In genomic region chr2:152947098-152947497, GRCm38 (mm10) we compare ENCODE assay signal across 19 mouse cellular contexts. TPM values are rescaled to one million over a fixed set of nuclear protein-coding genes. Genes with fewer than 3 reads are reported as not detected.
A peak's percentile ranks its signal among the peaks of the same experiment; 100 is the strongest.
DNase-seq lines count a peak whose midpoint lies in the region; ATAC-seq and TF ChIP-seq lines count a peak whose summit lies in the region.
"Had no signal": no experiment of that assay in that cellular context is flagged by ENCODE, and none has a peak within 500 bp of the region (broad histone marks: within the 10 kb centered on the region; RNA-seq: fewer than 3 reads in every experiment).

No protein-coding gene starts in this region.

- 0 out of 2 replicates have a peak, but pooled peaks have one; percentile 21 for ATAC-seq in forebrain, embryonic 15.5 days (replicated peaks)
- ATAC-seq in forebrain, embryonic 12.5 days (ENCODE audit: low FRiP score): no peak
- no peak for ATAC-seq in limb, embryonic 11.5 days (ENCODE audit: insufficient number of reproducible peaks, low FRiP score, low TSS enrichment, low read depth)
- ATAC-seq: liver, embryonic 12.5 days had no signal

- WGBS in forebrain, embryonic 15.5 days: 50% methylated on average over 7 of the region's 7 CpGs
- 63% methylated on average over 7 of the region's 7 CpGs for WGBS in forebrain, embryonic 12.5 days
- 57% methylated on average over 7 of the region's 7 CpGs for WGBS in limb, embryonic 11.5 days
- WGBS in limb, embryonic 10.5 days: 72% methylated on average over 7 of the region's 7 CpGs

- peaks cover 40% of the 10 kb centered on the region for H3K27me3 ChIP-seq in forebrain, embryonic 15.5 days
- H3K27me3 ChIP-seq in forebrain, embryonic 12.5 days: peaks cover 81% of the 10 kb centered on the region
- peaks cover 50% of the 10 kb centered on the region for H3K27me3 ChIP-seq in limb, embryonic 11.5 days (ENCODE audit: control insufficient read depth, insufficient read depth, low read length)
- H3K27me3 ChIP-seq in limb, embryonic 10.5 days (ENCODE audit: low read depth, poor library complexity, severe bottlenecking): peaks cover 98% of the 10 kb centered on the region

- no peak overlapping the region for H3K4me3 ChIP-seq in forebrain, embryonic 15.5 days
- H3K4me3 ChIP-seq in forebrain, embryonic 12.5 days (replicated peaks): no peak overlapping the region
- H3K4me3 ChIP-seq in limb, embryonic 11.5 days (ENCODE audit: low read depth, low read length): no peak overlapping the region
- no peak overlapping the region for H3K4me3 ChIP-seq in limb, embryonic 10.5 days
- H3K4me3 ChIP-seq in gastrocnemius, adult 2 months: no peak overlapping the region
- H3K4me3 ChIP-seq: liver, embryonic 12.5 days; stomach, embryonic 15.5 days had no signal

- peak; percentile 21 for DNase-seq in limb, embryonic 11.5 days (ENCODE audit: low spot score)
- no peak for DNase-seq in limb, embryonic 10.5 days (ENCODE audit: low spot score)
- DNase-seq in cerebellum, adult 9-10 months: peak; percentile 62
- peak; percentile 42 to 46 for DNase-seq in layer of hippocampus, postnatal 36 days
- no peak for DNase-seq in gastrocnemius, adult 2 months
- no peak for DNase-seq in heart, adult 11 months
- DNase-seq: B cell, adult 2 months; heart, postnatal 36 days; kidney, adult 8-10 months; thymus, postnatal 14 days had no signal

- no peak overlapping the region for H3K4me2 ChIP-seq in forebrain, embryonic 15.5 days (replicated peaks)
- H3K4me2 ChIP-seq in forebrain, embryonic 12.5 days: no peak overlapping the region
- H3K4me2 ChIP-seq in limb, embryonic 11.5 days (ENCODE audit: low read depth, severe bottlenecking): no peak overlapping the region
- H3K4me2 ChIP-seq: liver, embryonic 12.5 days; stomach, embryonic 15.5 days had no signal

- intact Hi-C loops in gastrocnemius, adult 2 months (cut with DNase I): no loop called here

- H3K9me3 ChIP-seq in forebrain, embryonic 15.5 days: no peaks in the 10 kb centered on the region
- no peaks in the 10 kb centered on the region for H3K9me3 ChIP-seq in forebrain, embryonic 12.5 days
- no peaks in the 10 kb centered on the region for H3K9me3 ChIP-seq in limb, embryonic 11.5 days (ENCODE audit: control insufficient read depth, low read length)
- no peaks in the 10 kb centered on the region for H3K9me3 ChIP-seq in limb, embryonic 10.5 days (replicated peaks)
- H3K9me3 ChIP-seq: liver, embryonic 12.5 days; stomach, embryonic 15.5 days had no signal

- H3K4me1 ChIP-seq in forebrain, embryonic 15.5 days: peaks cover 40% of the 10 kb centered on the region
- peaks cover 35% of the 10 kb centered on the region for H3K4me1 ChIP-seq in forebrain, embryonic 12.5 days
- H3K4me1 ChIP-seq in limb, embryonic 11.5 days (ENCODE audit: control insufficient read depth, insufficient read depth, low read length): peaks cover 7% of the 10 kb centered on the region; the same call in 1 of the 2 replicates
- peaks cover 41% of the 10 kb centered on the region for H3K4me1 ChIP-seq in limb, embryonic 10.5 days

- peak overlapping the region; percentile 69 for H3K27ac ChIP-seq in forebrain, embryonic 15.5 days (replicated peaks)
- no peak overlapping the region for H3K27ac ChIP-seq in forebrain, embryonic 12.5 days
- no peak overlapping the region for H3K27ac ChIP-seq in limb, embryonic 11.5 days (replicated peaks; ENCODE audit: low read depth, low read length)
- H3K27ac ChIP-seq in limb, embryonic 10.5 days: no peak overlapping the region
- H3K27ac ChIP-seq in gastrocnemius, adult 2 months: no peak overlapping the region
- H3K27ac ChIP-seq: liver, embryonic 12.5 days; stomach, embryonic 15.5 days had no signal

- no peak overlapping the region for H3K9ac ChIP-seq in forebrain, embryonic 15.5 days (replicated peaks)
- no peak overlapping the region for H3K9ac ChIP-seq in forebrain, embryonic 12.5 days
- H3K9ac ChIP-seq in limb, embryonic 11.5 days (ENCODE audit: low read length): no peak overlapping the region
- H3K9ac ChIP-seq: liver, embryonic 12.5 days; stomach, embryonic 15.5 days had no signal

- no peaks in the 10 kb centered on the region for H3K36me3 ChIP-seq in forebrain, embryonic 15.5 days
- no peaks in the 10 kb centered on the region for H3K36me3 ChIP-seq in forebrain, embryonic 12.5 days (replicated peaks)
- H3K36me3 ChIP-seq in limb, embryonic 11.5 days (ENCODE audit: control insufficient read depth, insufficient read depth, low read length): no peaks in the 10 kb centered on the region
- no peaks in the 10 kb centered on the region for H3K36me3 ChIP-seq in limb, embryonic 10.5 days
- H3K36me3 ChIP-seq: liver, embryonic 12.5 days; stomach, embryonic 15.5 days had no signal

- TF ChIP-seq CTCF in gastrocnemius, adult 2 months (IDR thresholded peaks at IDR 0.05): no peak

RNA-seq across cellular contexts. Expression of gene Dusp15, which starts 4.4 kb away (rescaled TPM):
- polyA plus RNA-seq in forebrain, embryonic 15.5 days (2015; fragmentation: Nextera tagmentation; extraction: Ambion mirVana): 7.1 and 7.3 TPM in 2 replicates
- 0.91 and 1.5 TPM in 2 replicates for polyA plus RNA-seq in forebrain, embryonic 12.5 days (2016; fragmentation: Nextera tagmentation; extraction: Ambion mirVana)
- 0.37 and 1.0 TPM in 2 replicates for polyA plus RNA-seq in limb, embryonic 11.5 days (2014; fragmentation: Nextera tagmentation; extraction: Ambion mirVana)
- 0.58 and 0.68 TPM in 2 replicates for polyA plus RNA-seq in limb, embryonic 10.5 days (2016; fragmentation: Nextera tagmentation; extraction: Ambion mirVana)
- total RNA-seq in layer of hippocampus, postnatal 36 days (2021): 10 to 100 TPM; 10.7 to 11.1 TPM
- under 1 TPM; 0.45 to 0.61 TPM for total RNA-seq in gastrocnemius, adult 2 months (2021)
- total RNA-seq: heart, adult 8-10 months; heart, postnatal 36 days; megakaryocyte-erythroid progenitor cell, adult 5-6 weeks had no signal
- polyA plus RNA-seq: liver, embryonic 12.5 days; small intestine, adult 2 months had no signal

RNA-seq across cellular contexts. Expression of gene Foxs1, which starts 14.1 kb away (rescaled TPM):
- 3.2 and 4.4 TPM in 2 replicates for polyA plus RNA-seq in forebrain, embryonic 15.5 days (2015; fragmentation: Nextera tagmentation; extraction: Ambion mirVana)
- polyA plus RNA-seq in forebrain, embryonic 12.5 days (2016; fragmentation: Nextera tagmentation; extraction: Ambion mirVana): 1.6 and 1.8 TPM in 2 replicates
- 0.29 and 0.38 TPM in 2 replicates for polyA plus RNA-seq in limb, embryonic 11.5 days (2014; fragmentation: Nextera tagmentation; extraction: Ambion mirVana)
- polyA plus RNA-seq in limb, embryonic 10.5 days (2016; fragmentation: Nextera tagmentation; extraction: Ambion mirVana): 0.26 and 0.64 TPM in 2 replicates
- total RNA-seq in layer of hippocampus, postnatal 36 days (2021): under 1 TPM; 0.35 to 0.68 TPM
- total RNA-seq in gastrocnemius, adult 2 months (2021): 1 to 10 TPM; 1.4 to 1.7 TPM
- total RNA-seq: megakaryocyte-erythroid progenitor cell, adult 5-6 weeks had no signal
- polyA plus RNA-seq: liver, embryonic 12.5 days had no signal

RNA-seq across cellular contexts. Expression of gene Ttll9, which starts 15.2 kb away (rescaled TPM):
- polyA plus RNA-seq in forebrain, embryonic 15.5 days (2015; fragmentation: Nextera tagmentation; extraction: Ambion mirVana): 2.3 and 3.0 TPM in 2 replicates
- 1.2 TPM in 2 replicates for polyA plus RNA-seq in forebrain, embryonic 12.5 days (2016; fragmentation: Nextera tagmentation; extraction: Ambion mirVana)
- 0.35 and 0.62 TPM in 2 replicates for polyA plus RNA-seq in limb, embryonic 11.5 days (2014; fragmentation: Nextera tagmentation; extraction: Ambion mirVana)
- polyA plus RNA-seq in limb, embryonic 10.5 days (2016; fragmentation: Nextera tagmentation; extraction: Ambion mirVana): 0.53 and 1.7 TPM in 2 replicates
- total RNA-seq in layer of hippocampus, postnatal 36 days (2021): 1 to 10 TPM; 1.0 TPM
- total RNA-seq in gastrocnemius, adult 2 months (2021): not detected
- total RNA-seq: heart, adult 8-10 months; heart, postnatal 36 days; megakaryocyte-erythroid progenitor cell, adult 5-6 weeks had no signal
- polyA plus RNA-seq: small intestine, adult 2 months had no signal

RNA-seq across cellular contexts. Expression of gene Mylk2, which starts 35.9 kb away (rescaled TPM):
- not detected in 2 replicates for polyA plus RNA-seq in forebrain, embryonic 15.5 days (2015; fragmentation: Nextera tagmentation; extraction: Ambion mirVana)
- not detected in 2 replicates for polyA plus RNA-seq in forebrain, embryonic 12.5 days (2016; fragmentation: Nextera tagmentation; extraction: Ambion mirVana)
- polyA plus RNA-seq in limb, embryonic 11.5 days (2014; fragmentation: Nextera tagmentation; extraction: Ambion mirVana): not detected in 2 replicates
- not detected in 2 replicates for polyA plus RNA-seq in limb, embryonic 10.5 days (2016; fragmentation: Nextera tagmentation; extraction: Ambion mirVana)
- not detected for total RNA-seq in layer of hippocampus, postnatal 36 days (2021)
- total RNA-seq in gastrocnemius, adult 2 months (2021): 100 to 1,000 TPM; 445 to 720 TPM
- total RNA-seq: left cerebral cortex, postnatal 10 days; megakaryocyte-erythroid progenitor cell, adult 5-6 weeks had no signal
- polyA plus RNA-seq: cortical plate, adult 2 months; liver, embryonic 12.5 days; small intestine, adult 2 months had no signal

Comparison
In these comparisons a context has a peak if more than half of its experiments do, and no peak if none do; other contexts are left out.
1. DNase-seq: peak in limb, embryonic 11.5 days (single experiment), cerebellum, adult 9-10 months (single experiment) and layer of hippocampus, postnatal 36 days (2 of 2); none in limb, embryonic 10.5 days (single experiment), gastrocnemius, adult 2 months (single experiment) and heart, adult 11 months (single experiment).